Comparison of ENCODE assay signal across 12 mouse cellular contexts in the genomic region with DNA sequence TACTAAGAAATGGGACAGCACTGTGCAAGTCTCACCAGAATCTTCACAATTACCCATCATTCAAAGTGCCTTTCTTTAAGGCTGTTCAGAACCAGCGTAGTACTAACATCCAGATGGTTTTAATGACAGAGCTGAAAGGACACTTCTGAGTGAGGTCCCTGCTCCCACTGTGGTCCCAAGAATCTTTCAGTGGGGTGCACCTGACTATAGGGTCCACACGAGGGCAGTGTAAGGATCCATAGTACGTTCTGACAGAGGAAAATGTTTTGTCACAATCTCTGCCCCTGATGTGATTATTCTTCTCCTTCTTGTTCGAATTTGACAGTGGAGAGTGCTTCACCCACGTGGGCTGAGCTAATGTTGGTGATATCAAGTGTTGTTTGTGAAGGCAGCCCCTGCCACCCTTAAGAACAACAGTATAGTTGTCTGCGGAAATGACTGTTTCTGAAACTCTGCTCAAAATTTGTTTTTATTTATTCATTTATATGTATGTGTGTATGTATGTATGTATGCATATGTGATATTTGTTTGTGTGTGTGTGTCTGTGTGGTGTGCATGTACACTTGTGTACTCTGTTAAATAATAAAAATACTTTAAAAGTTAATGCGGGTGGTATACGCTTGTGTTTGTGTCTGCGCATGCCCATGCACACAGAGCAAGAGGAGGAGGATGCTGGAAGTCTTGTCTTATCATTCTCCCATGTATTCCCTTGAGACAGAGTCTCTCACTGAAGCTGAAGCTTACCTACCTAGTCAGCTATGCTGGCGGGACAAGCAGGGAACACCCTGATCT.
A peak's percentile ranks its signal among the peaks of the same experiment; 100 is the strongest.
DNase-seq lines count a peak whose midpoint lies in the region; ATAC-seq lines count a peak whose summit lies in the region.
"Had no signal": no experiment of that assay in that cellular context is flagged by ENCODE, and none has a peak within 500 bp of the region (broad histone marks: within the 10 kb centered on the region; RNA-seq: fewer than 3 reads in every experiment).

No protein-coding gene starts in this region.

- no peak overlapping the region for H3K4me3 ChIP-seq in hindbrain, embryonic 11.5 days (ENCODE audit: low read depth, low read length)
- no peak overlapping the region for H3K4me3 ChIP-seq in hindbrain, embryonic 13.5 days
- no peak overlapping the region for H3K4me3 ChIP-seq in neural tube, embryonic 12.5 days
- H3K4me3 ChIP-seq in neural tube, embryonic 15.5 days (replicated peaks), result no peak overlapping the region
- no peak overlapping the region for H3K4me3 ChIP-seq in forebrain, embryonic 14.5 days (ENCODE audit: low read depth, low read length)

- H3K9me3 ChIP-seq in hindbrain, embryonic 11.5 days (ENCODE audit: control insufficient read depth, low read length), result no peaks in the 10 kb centered on the region
- no peaks in the 10 kb centered on the region for H3K9me3 ChIP-seq in hindbrain, embryonic 13.5 days
- H3K9me3 ChIP-seq in neural tube, embryonic 12.5 days, result no peaks in the 10 kb centered on the region
- H3K9me3 ChIP-seq in neural tube, embryonic 15.5 days (replicated peaks), result no peaks in the 10 kb centered on the region
- no peaks in the 10 kb centered on the region for H3K9me3 ChIP-seq in forebrain, embryonic 14.5 days (replicated peaks; ENCODE audit: control insufficient read depth, low read length)
- H3K9me3 ChIP-seq: embryonic facial prominence, embryonic 13.5 days had no signal

- no peak for ATAC-seq in hindbrain, embryonic 11.5 days (ENCODE audit: low FRiP score)
- ATAC-seq in hindbrain, embryonic 13.5 days (ENCODE audit: low FRiP score), result no peak
- peak; percentile 26; the same call in 1 of the 2 replicates for ATAC-seq in neural tube, embryonic 12.5 days (ENCODE audit: low FRiP score, low read depth)
- no peak for ATAC-seq in neural tube, embryonic 15.5 days (ENCODE audit: low FRiP score)
- peak; percentile 19 for ATAC-seq in forebrain, embryonic 14.5 days

- H3K4me2 ChIP-seq in hindbrain, embryonic 11.5 days (replicated peaks; ENCODE audit: low read depth, low read length), result no peak overlapping the region
- H3K4me2 ChIP-seq in hindbrain, embryonic 13.5 days, result no peak overlapping the region
- no peak overlapping the region for H3K4me2 ChIP-seq in neural tube, embryonic 12.5 days (replicated peaks)
- no peak overlapping the region for H3K4me2 ChIP-seq in neural tube, embryonic 15.5 days
- H3K4me2 ChIP-seq in forebrain, embryonic 14.5 days (ENCODE audit: low read length), result no peak overlapping the region

- H3K4me1 ChIP-seq in hindbrain, embryonic 11.5 days (replicated peaks; ENCODE audit: control insufficient read depth, insufficient read depth, low read length), result peaks cover 2% of the 10 kb centered on the region; the same call in 1 of the 2 replicates
- H3K4me1 ChIP-seq in hindbrain, embryonic 13.5 days (replicated peaks), result peaks cover 27% of the 10 kb centered on the region; the same call in 1 of the 2 replicates
- H3K4me1 ChIP-seq in neural tube, embryonic 12.5 days, result no peaks in the 10 kb centered on the region
- peaks cover 23% of the 10 kb centered on the region for H3K4me1 ChIP-seq in neural tube, embryonic 15.5 days
- H3K4me1 ChIP-seq in forebrain, embryonic 14.5 days (ENCODE audit: control insufficient read depth, insufficient read depth, low read length), result peaks cover 15% of the 10 kb centered on the region

- H3K9ac ChIP-seq in hindbrain, embryonic 11.5 days (ENCODE audit: low read depth, low read length), result no peak overlapping the region
- no peak overlapping the region for H3K9ac ChIP-seq in hindbrain, embryonic 13.5 days
- H3K9ac ChIP-seq in neural tube, embryonic 12.5 days, result no peak overlapping the region
- no peak overlapping the region for H3K9ac ChIP-seq in neural tube, embryonic 15.5 days (replicated peaks)
- H3K9ac ChIP-seq in forebrain, embryonic 14.5 days (ENCODE audit: low read length), result no peak overlapping the region
- H3K9ac ChIP-seq: embryonic facial prominence, embryonic 13.5 days had no signal

- no peaks in the 10 kb centered on the region for H3K27me3 ChIP-seq in hindbrain, embryonic 11.5 days (ENCODE audit: control insufficient read depth, insufficient read depth, low read length)
- no peaks in the 10 kb centered on the region for H3K27me3 ChIP-seq in hindbrain, embryonic 13.5 days
- H3K27me3 ChIP-seq in neural tube, embryonic 12.5 days (replicated peaks), result no peaks in the 10 kb centered on the region
- no peaks in the 10 kb centered on the region for H3K27me3 ChIP-seq in neural tube, embryonic 15.5 days (replicated peaks)
- no peaks in the 10 kb centered on the region for H3K27me3 ChIP-seq in forebrain, embryonic 14.5 days (replicated peaks; ENCODE audit: control insufficient read depth, insufficient read depth, low read length)
- H3K27me3 ChIP-seq: embryonic facial prominence, embryonic 13.5 days had no signal

- WGBS in hindbrain, embryonic 11.5 days, result 74% methylated on average over 10 of the region's 10 CpGs
- 78% methylated on average over 10 of the region's 10 CpGs for WGBS in hindbrain, embryonic 13.5 days
- 78% methylated on average over 10 of the region's 10 CpGs for WGBS in neural tube, embryonic 12.5 days
- WGBS in neural tube, embryonic 15.5 days, result 77% methylated on average over 10 of the region's 10 CpGs
- WGBS in forebrain, embryonic 14.5 days, result 70% methylated on average over 10 of the region's 10 CpGs

- no peak overlapping the region for H3K27ac ChIP-seq in hindbrain, embryonic 11.5 days (ENCODE audit: low read depth, low read length)
- no peak overlapping the region for H3K27ac ChIP-seq in hindbrain, embryonic 13.5 days
- no peak overlapping the region for H3K27ac ChIP-seq in neural tube, embryonic 12.5 days
- no peak overlapping the region for H3K27ac ChIP-seq in neural tube, embryonic 15.5 days (replicated peaks)
- peak overlapping the region; percentile 89; the same call in 1 of the 2 replicates for H3K27ac ChIP-seq in forebrain, embryonic 14.5 days (ENCODE audit: low read depth, low read length)
- H3K27ac ChIP-seq: embryonic facial prominence, embryonic 13.5 days had no signal

- DNase-seq in hindbrain, embryonic 11.5 days (ENCODE audit: low spot score), result peak; percentile 24
- DNase-seq in forebrain, embryonic 14.5 days (ENCODE audit: low spot score), result peak; percentile 57
- peak; percentile 23 for DNase-seq in right cerebral cortex, postnatal 4 days
- no peak for DNase-seq in adrenal gland, adult 2 months
- DNase-seq: gastrocnemius, postnatal 25 days; kidney, adult 11 months; left cerebral cortex, postnatal 4 days; thymus, adult 18-20 months had no signal

- H3K36me3 ChIP-seq in hindbrain, embryonic 11.5 days (ENCODE audit: control insufficient read depth, insufficient read depth, low read length), result no peaks in the 10 kb centered on the region
- H3K36me3 ChIP-seq in hindbrain, embryonic 13.5 days, result no peaks in the 10 kb centered on the region
- no peaks in the 10 kb centered on the region for H3K36me3 ChIP-seq in neural tube, embryonic 12.5 days
- no peaks in the 10 kb centered on the region for H3K36me3 ChIP-seq in neural tube, embryonic 15.5 days
- no peaks in the 10 kb centered on the region for H3K36me3 ChIP-seq in forebrain, embryonic 14.5 days (ENCODE audit: control insufficient read depth, insufficient read depth, low read length)
- H3K36me3 ChIP-seq: embryonic facial prominence, embryonic 13.5 days had no signal

Comparison
In these comparisons a context has a peak if more than half of its experiments do, and no peak if none do; other contexts are left out.
1. ATAC-seq: peak in neural tube, embryonic 12.5 days (single experiment) and forebrain, embryonic 14.5 days (single experiment); none in hindbrain, embryonic 11.5 days (single experiment), hindbrain, embryonic 13.5 days (single experiment) and neural tube, embryonic 15.5 days (single experiment).